ENCODE assay signal across 14 mouse cellular contexts in the genomic region with DNA sequence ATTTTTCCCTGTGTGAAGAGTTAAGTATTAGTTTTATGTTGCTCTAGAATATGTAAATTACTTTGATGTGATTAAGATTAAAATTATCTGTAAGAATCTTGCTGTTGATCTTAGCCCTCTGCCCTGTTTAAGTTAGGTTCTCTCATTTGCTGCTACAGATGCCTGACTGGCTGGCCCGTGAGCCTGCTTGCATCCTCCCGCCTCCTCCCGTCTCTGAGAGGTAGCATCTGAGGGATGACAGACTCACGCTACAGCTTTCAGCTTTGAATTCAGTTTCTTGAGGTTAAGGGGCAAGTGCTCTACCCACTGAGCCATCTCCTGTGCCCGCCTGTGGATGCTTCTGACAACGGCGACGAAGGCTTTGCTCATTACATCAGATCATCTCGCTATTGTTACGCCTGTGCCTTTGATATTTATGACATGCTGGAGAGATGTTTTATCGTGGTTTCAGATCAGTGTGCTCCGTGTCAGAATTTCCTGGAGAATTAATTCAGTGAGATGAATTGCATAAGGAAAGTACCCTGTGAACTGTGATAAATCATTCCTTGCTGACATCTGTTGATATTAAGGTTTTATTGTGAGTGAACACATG. TPM values are rescaled to one million over a fixed set of nuclear protein-coding genes. Genes with fewer than 3 reads are reported as not detected.
DNase-seq lines count a peak whose midpoint lies in the region; ATAC-seq and TF ChIP-seq lines count a peak whose summit lies in the region.
"Had no signal": no experiment of that assay in that cellular context is flagged by ENCODE, and none has a peak within 500 bp of the region (broad histone marks: within the 10 kb centered on the region; RNA-seq: fewer than 3 reads in every experiment).

No protein-coding gene starts in this region.

- H3K9ac ChIP-seq in hindbrain, embryonic 13.5 days, result no peak overlapping the region
- H3K9ac ChIP-seq in hindbrain, embryonic 12.5 days, result no peak overlapping the region
- no peak overlapping the region for H3K9ac ChIP-seq in lung, embryonic 14.5 days
- H3K9ac ChIP-seq: heart, embryonic 15.5 days; liver, embryonic 14.5 days had no signal

- no peaks in the 10 kb centered on the region for H3K36me3 ChIP-seq in hindbrain, embryonic 13.5 days
- no peaks in the 10 kb centered on the region for H3K36me3 ChIP-seq in hindbrain, embryonic 12.5 days
- no peaks in the 10 kb centered on the region for H3K36me3 ChIP-seq in lung, embryonic 14.5 days (ENCODE audit: insufficient read depth)
- H3K36me3 ChIP-seq: embryonic facial prominence, embryonic 10.5 days; heart, embryonic 15.5 days had no signal

- H3K27ac ChIP-seq in hindbrain, embryonic 13.5 days, result no peak overlapping the region
- H3K27ac ChIP-seq in hindbrain, embryonic 12.5 days, result no peak overlapping the region
- no peak overlapping the region for H3K27ac ChIP-seq in lung, embryonic 14.5 days (ENCODE audit: low read depth)
- H3K27ac ChIP-seq: embryonic facial prominence, embryonic 10.5 days; heart, embryonic 15.5 days; liver, embryonic 14.5 days had no signal

- DNase-seq in lung, embryonic 14.5 days, result peak; percentile 45
- no peak for DNase-seq in lung, postnatal 25 days (ENCODE audit: low spot score)
- peak; percentile 11 for DNase-seq in NIH3T3 (ENCODE audit: low read depth)
- DNase-seq in mesoderm, embryonic 11.5 days (ENCODE audit: low read depth, low spot score), result peak; percentile 10
- DNase-seq in cerebellum, postnatal 36 days, result no peak
- DNase-seq: gastrocnemius, postnatal 36 days; heart, postnatal 4 days; thymus, postnatal 25 days had no signal

- no peaks in the 10 kb centered on the region for H3K9me3 ChIP-seq in hindbrain, embryonic 13.5 days
- 0 out of 2 replicates have a peak, but pooled peaks cover 2% of the 10 kb centered on the region for H3K9me3 ChIP-seq in hindbrain, embryonic 12.5 days (replicated peaks)
- H3K9me3 ChIP-seq in lung, embryonic 14.5 days (ENCODE audit: low read depth, low read length), result no peaks in the 10 kb centered on the region
- H3K9me3 ChIP-seq: embryonic facial prominence, embryonic 10.5 days; heart, embryonic 15.5 days had no signal

- H3K4me2 ChIP-seq in hindbrain, embryonic 13.5 days, result no peak overlapping the region
- H3K4me2 ChIP-seq in hindbrain, embryonic 12.5 days (replicated peaks), result no peak overlapping the region
- H3K4me2 ChIP-seq in lung, embryonic 14.5 days, result no peak overlapping the region
- H3K4me2 ChIP-seq: heart, embryonic 15.5 days had no signal

- no peak overlapping the region for H3K4me3 ChIP-seq in hindbrain, embryonic 13.5 days
- no peak overlapping the region for H3K4me3 ChIP-seq in hindbrain, embryonic 12.5 days
- H3K4me3 ChIP-seq in lung, embryonic 14.5 days (ENCODE audit: low read depth, low read length), result no peak overlapping the region
- H3K4me3 ChIP-seq: embryonic facial prominence, embryonic 10.5 days; heart, embryonic 15.5 days; myocyte had no signal

- no peaks in the 10 kb centered on the region for H3K4me1 ChIP-seq in hindbrain, embryonic 13.5 days (replicated peaks)
- H3K4me1 ChIP-seq in hindbrain, embryonic 12.5 days, result no peaks in the 10 kb centered on the region
- no peaks in the 10 kb centered on the region for H3K4me1 ChIP-seq in lung, embryonic 14.5 days (ENCODE audit: insufficient read depth)
- H3K4me1 ChIP-seq: embryonic facial prominence, embryonic 10.5 days; heart, embryonic 15.5 days had no signal

- H3K27me3 ChIP-seq in hindbrain, embryonic 13.5 days, result no peaks in the 10 kb centered on the region
- no peaks in the 10 kb centered on the region for H3K27me3 ChIP-seq in hindbrain, embryonic 12.5 days
- no peaks in the 10 kb centered on the region for H3K27me3 ChIP-seq in lung, embryonic 14.5 days (ENCODE audit: insufficient read depth, low read length)
- H3K27me3 ChIP-seq: heart, embryonic 15.5 days had no signal

- 0 out of 2 replicates have a peak, but pooled peaks have one; percentile 57 for ATAC-seq in hindbrain, embryonic 13.5 days (ENCODE audit: low FRiP score)
- ATAC-seq in hindbrain, embryonic 12.5 days (ENCODE audit: low FRiP score), result no peak
- ATAC-seq in lung, embryonic 14.5 days (ENCODE audit: insufficient read depth), result peak; percentile 28; the same call in 1 of the 2 replicates

- no peak for TF ChIP-seq CTCF in lung, embryonic 14.5 days (IDR thresholded peaks at IDR 0.05; ENCODE audit: low read depth)

- 72% methylated on average over 12 of the region's 12 CpGs for WGBS in hindbrain, embryonic 13.5 days
- 79% methylated on average over 12 of the region's 12 CpGs for WGBS in hindbrain, embryonic 12.5 days
- WGBS in lung, embryonic 14.5 days, result 43% methylated on average over 12 of the region's 12 CpGs

RNA-seq across cellular contexts. Expression of gene Epm2a, which starts 19.8 kb away (rescaled TPM):
- 0.74 and 1.3 TPM in 2 replicates for polyA plus RNA-seq in hindbrain, embryonic 13.5 days (2015; fragmentation: Nextera tagmentation; extraction: Ambion mirVana)
- polyA plus RNA-seq in hindbrain, embryonic 12.5 days (2016; fragmentation: Nextera tagmentation; extraction: Ambion mirVana), result 1.2 and 2.8 TPM in 2 replicates
- polyA plus RNA-seq in lung, embryonic 14.5 days (2014; fragmentation: Nextera tagmentation; extraction: Ambion mirVana), result 0.46 and 0.59 TPM in 2 replicates

Comparison
In these comparisons a context has a peak if more than half of its experiments do, and no peak if none do; other contexts are left out.
1. DNase-seq: peak in lung, embryonic 14.5 days (single experiment), NIH3T3 (single experiment) and mesoderm, embryonic 11.5 days (single experiment); none in lung, postnatal 25 days (single experiment) and cerebellum, postnatal 36 days (0 of 2).